Mouse (Mus musculus): ENCODE results near the gene Ing2. TPM values are rescaled to one million over a fixed set of nuclear protein-coding genes. Genes with fewer than 3 reads are reported as not detected.
A peak's percentile ranks its signal among the peaks of the same experiment; 100 is the strongest.

Gene Ing2
- total RNA-seq, 2 experiments from 2014 or later, result 33.7 to 37.4 TPM

GRCm38 (mm10) chr8:47676224-47676623, 868 bp upstream of the Ing2 start:
- no peak for DNase-seq (ENCODE audit: extremely low spot score in 1 of 2, low spot score in 1 of 2)

GRCm38 (mm10) chr8:47675786-47676185, 430 bp upstream of the Ing2 start:
- no peak for DNase-seq (ENCODE audit: extremely low spot score in 1 of 2, low spot score in 1 of 2)

DNA sequence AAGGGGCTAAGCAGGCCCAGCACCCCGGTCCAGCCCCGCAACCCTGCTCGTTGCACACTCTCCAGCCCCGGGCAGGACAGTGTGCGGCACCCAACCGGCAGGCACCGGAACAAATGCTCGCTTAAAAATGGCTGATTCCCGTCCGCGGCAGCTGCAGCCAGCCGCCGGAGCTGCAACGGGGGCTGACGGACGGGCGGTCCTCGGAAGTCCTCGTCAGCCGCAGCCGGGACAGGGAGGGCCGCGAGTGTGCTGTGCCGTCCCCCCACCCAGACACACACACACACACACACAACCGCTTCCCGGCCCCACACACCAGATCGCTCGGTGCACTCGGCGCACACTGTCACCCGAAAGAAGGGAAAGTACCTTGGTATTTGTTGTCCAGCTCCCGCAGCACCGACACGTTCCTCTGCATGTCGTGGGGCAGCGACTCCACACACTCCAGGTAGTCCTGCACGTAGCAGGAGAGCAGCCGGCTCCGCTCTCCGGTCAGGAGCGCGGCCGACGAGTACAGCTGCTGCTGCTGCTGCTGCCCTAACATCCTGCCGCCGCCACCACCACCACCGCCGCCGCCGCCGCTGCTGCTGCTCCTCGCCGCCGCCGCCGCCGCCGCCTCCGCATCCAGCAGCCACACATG, 1.1 kb downstream of the Ing2 start:
- DNase-seq (ENCODE audit: extremely low spot score in 1 of 2, low spot score in 1 of 2), result no peak

GRCm38 (mm10) chr8:47673317-47674139, 1.8 kb downstream of the Ing2 start:
- DNase-seq (ENCODE audit: extremely low spot score in 1 of 2, low spot score in 1 of 2), result peak; percentile 86 to 87

- DNase-seq (ENCODE audit: extremely low spot score in 1 of 2, low spot score in 1 of 2), result no peak
These were observed 11.0 kb downstream of the Ing2 start for GRCm38 (mm10) chr8:47664231-47664785.

DNA sequence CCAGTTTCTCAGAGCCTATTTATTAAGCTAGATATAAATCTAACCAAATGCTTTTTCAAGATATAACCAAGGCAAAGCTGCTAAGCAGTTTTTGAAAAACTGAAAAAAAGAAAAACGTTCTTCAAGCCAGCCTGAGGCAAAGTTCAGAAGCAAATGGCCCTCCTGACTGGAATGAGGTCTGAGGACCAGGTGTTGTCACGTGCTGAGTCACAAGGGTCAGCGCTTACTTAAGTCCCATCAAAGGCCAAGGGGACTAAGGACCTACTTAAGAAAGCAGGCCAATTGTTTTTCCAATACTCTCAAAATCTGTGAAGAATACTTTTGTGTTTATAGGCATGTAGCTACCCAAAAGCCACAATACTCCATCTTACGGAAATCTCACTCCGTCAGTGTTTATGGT, 12.2 kb downstream of the Ing2 start:
- DNase-seq (ENCODE audit: extremely low spot score in 1 of 2, low spot score in 1 of 2), result no peak

- DNase-seq (ENCODE audit: extremely low spot score in 1 of 2, low spot score in 1 of 2), result no peak
These were observed 12.6 kb downstream of the Ing2 start for GRCm38 (mm10) chr8:47662716-47663115.

DNA sequence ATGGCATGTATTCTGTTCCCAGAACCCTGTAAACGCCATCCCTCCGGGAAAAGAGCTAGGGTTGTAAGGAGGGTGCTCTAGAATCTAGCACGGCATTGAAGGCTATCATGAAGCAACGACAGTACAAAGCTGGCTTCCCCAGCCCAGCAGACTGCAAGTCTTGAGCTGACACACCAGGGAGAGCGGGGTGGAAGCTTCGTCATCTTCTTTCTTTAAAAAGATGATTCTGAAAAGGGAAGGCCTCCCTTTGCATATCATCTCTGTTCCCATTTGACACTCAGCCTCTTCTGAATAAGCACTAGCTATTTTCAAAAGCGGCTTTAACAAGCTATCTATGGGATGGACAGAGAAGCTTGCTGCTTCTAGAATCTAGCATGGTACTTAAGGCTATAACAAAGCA, 15.0 kb downstream of the Ing2 start:
- DNase-seq (ENCODE audit: extremely low spot score in 1 of 2, low spot score in 1 of 2), result no peak

GRCm38 (mm10) chr8:47659463-47659862, 15.9 kb downstream of the Ing2 start:
- DNase-seq (ENCODE audit: extremely low spot score in 1 of 2, low spot score in 1 of 2), result no peak

- no peak for DNase-seq (ENCODE audit: extremely low spot score in 1 of 2, low spot score in 1 of 2)
These were observed 20.9 kb downstream of the Ing2 start for GRCm38 (mm10) chr8:47654406-47654805.

GRCm38 (mm10) chr8:47652737-47653076, 22.6 kb downstream of the Ing2 start:
- DNase-seq (ENCODE audit: extremely low spot score in 1 of 2, low spot score in 1 of 2), result no peak

DNA sequence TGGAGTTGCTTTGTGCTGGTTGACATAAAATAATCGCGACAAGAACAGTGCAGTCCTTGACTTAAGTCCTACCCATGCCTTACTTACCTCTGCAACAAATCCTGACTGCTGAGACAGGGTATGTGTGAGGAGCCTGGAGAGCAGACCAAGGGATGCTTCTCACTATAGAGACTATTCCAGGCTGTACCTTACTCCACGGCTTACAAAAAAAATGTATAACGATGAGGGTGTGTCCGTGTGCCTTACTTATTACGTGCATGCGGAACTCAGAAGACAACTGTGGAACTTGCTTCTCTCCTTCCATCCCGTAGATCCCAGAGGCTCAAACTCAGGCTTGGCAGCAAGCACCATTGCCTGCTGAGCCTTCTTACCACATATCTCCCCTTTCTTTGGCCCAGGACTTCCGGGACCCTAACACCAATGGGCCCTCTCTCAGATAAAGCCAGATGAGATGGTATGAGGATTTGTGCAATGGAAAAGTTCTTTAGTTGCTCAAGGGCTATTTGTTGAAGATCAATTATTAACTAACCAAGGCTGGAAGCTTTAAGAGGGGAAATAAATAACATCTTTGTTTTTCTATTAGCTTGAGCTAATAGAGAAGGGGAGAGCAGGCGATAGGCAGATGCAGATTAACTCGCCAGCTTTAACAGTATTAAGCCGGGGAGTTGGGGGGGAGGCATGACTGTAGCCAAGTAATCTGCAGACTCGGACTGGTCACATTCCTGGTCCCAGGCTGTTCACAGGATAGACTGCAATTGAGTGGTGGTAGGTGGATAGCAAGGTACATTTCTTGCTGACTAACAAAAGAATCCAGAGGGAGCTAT, 23.2 kb downstream of the Ing2 start:
- DNase-seq (ENCODE audit: extremely low spot score in 1 of 2, low spot score in 1 of 2), result no peak

- DNase-seq (ENCODE audit: extremely low spot score in 1 of 2, low spot score in 1 of 2), result no peak
These were observed 24.5 kb downstream of the Ing2 start for GRCm38 (mm10) chr8:47650853-47651252.

DNA sequence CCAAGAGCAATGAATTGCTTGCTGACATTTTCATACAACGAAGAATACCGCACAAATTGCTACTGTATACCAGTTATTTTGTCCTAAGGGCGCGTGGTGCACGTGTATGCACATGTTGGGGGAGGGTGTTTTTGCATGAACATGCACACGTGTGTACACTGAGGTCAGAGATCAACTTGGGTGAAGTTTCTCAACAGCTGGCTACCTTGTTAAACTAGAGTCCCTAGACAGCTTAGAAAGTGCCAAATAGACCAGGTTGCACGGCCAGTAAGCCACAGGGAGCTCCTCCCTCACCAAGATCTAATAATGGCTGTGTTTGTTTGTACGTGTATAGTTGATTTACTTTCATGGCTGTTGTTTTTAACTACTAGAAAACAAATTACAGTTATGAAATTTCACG, 25.8 kb downstream of the Ing2 start:
- no peak for DNase-seq (ENCODE audit: extremely low spot score in 1 of 2, low spot score in 1 of 2)

DNA sequence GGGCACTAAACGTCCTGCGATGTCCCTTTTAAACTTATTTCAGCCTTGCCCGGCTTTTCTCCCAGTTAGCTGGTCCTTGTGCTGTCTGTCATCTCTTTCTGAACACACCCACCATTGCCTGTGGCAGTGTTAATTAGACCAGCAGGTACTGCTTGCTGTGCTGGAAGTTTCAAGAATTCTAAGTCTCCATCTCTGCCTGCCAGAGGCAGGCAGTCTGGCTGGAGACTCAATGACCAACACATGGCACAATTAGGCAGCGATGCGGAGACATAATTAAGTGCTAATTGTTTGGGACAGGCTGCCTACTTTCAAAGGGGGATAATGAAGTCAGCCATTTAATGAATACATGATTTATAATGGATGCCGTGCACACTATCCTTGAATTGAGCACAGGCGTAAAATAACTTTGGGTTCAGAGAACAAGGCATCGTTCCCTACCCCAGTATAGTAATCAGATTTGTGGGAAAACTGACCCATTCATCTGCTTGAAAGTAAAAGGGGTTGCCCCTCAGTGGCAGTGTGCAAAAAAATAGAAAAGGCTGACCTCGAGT, 32.8 kb downstream of the Ing2 start:
- no peak for DNase-seq (ENCODE audit: extremely low spot score in 1 of 2, low spot score in 1 of 2)

DNA sequence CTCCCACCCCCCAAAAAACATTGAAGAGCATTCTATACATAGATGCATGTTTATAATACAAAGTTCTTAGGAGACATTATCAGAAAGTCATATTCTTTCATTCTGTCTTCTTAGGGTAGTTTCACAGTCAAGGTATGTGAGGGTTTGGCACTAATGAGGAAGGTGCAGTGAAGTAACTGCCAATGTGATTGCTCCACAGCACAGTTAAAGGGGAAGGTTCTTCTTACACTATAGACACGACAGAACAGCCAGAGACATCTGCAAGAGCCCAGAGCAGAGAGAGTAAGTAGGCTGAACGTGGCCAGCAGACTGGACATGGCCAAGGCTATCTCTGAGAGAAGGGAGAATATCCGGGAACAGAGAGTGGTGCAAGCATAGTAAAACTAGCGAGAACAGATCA, 38.2 kb downstream of the Ing2 start:
- DNase-seq (ENCODE audit: extremely low spot score in 1 of 2, low spot score in 1 of 2), result no peak

GRCm38 (mm10) chr8:47636032-47636431, 39.3 kb downstream of the Ing2 start:
- no peak for DNase-seq (ENCODE audit: extremely low spot score in 1 of 2, low spot score in 1 of 2)

DNA sequence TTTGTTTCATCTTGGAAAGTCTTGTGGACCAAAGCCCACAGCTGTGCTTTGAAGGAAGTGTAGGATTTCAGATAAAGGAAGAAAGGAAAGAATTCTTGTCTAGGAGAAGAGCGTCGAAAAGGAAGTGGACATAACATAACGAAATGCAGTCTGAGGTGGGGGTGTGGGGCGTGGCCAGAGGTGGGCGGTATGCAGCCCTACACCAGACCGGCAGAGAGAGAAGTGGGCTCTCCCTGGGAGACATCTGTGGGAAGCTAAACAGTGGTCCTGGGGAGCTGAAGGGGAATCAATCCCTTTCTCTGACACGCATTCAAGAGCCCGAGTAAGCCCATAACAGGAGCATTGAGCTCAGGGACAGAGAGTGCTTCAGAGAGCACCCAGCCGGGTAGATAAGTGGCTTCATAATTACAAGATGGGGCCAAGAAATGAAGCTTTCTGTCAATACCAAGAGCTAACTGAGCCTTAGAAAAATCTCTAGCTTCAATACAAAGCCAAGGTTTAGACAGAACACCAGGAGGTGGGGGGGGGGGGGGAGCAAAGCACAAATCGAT, 40.5 kb downstream of the Ing2 start:
- DNase-seq (ENCODE audit: extremely low spot score in 1 of 2, low spot score in 1 of 2), result no peak

DNA sequence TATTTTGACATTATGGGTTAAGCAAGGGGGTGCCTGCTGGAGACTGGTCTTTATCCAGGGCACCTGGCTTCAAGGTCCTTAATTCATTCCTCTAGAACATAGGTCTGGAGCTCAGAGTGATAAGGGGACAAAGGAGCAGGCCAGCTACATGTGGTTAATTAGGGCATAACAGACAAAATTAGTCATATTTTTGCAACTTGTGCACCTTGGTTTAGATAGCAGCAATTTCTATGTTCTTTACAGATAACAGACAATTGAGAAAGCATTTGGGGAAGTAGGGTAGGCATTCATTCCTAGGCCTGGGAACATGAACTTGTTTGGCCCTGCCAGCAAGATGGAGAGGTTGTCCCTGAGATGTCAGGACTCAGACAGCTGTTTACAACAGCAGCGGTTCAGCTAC, 54.2 kb downstream of the Ing2 start:
- DNase-seq (ENCODE audit: extremely low spot score in 1 of 2, low spot score in 1 of 2), result no peak
